Mouse (Mus musculus) hindbrain, embryonic 16.5 days (tissue): ENCODE measurements around the gene Rgs8. TPM values are rescaled to one million over a fixed set of nuclear protein-coding genes. Genes with fewer than 3 reads are reported as not detected.

Experiments used
- ATAC-seq: fragments of 200-750 bp; cut with Nextera tagmentation; 2 replicates; pipeline ENCODE4 v1.8.0; 2017; ENCODE audit warnings: moderate TSS enrichment, moderate library complexity
- H3K27ac ChIP-seq: fragments of 300-500 bp; sonication (generic); 2 replicates; pipeline ENCODE4 v1.5.1; 2014; ENCODE audit warnings: low read depth, mild to moderate bottlenecking, control low read depth, low read length, moderate library complexity
- H3K27me3 ChIP-seq: fragments of 300-500 bp; sonication (generic); replicated peaks from 2 replicates; pipeline ENCODE4 v1.6.1; 2014; ENCODE audit warnings: low read length; ENCODE audit not compliant: control insufficient read depth, insufficient read depth
- H3K36me3 ChIP-seq: fragments of 300-500 bp; sonication (generic); 2 replicates; pipeline ENCODE4 v1.6.1; 2014; ENCODE audit warnings: mild to moderate bottlenecking, low read length, moderate library complexity, mixed read lengths; ENCODE audit not compliant: control insufficient read depth, insufficient read depth
- H3K4me1 ChIP-seq: fragments of 300-500 bp; sonication (generic); 2 replicates; pipeline ENCODE4 v1.6.1; 2014; ENCODE audit warnings: low read depth, low read length; ENCODE audit not compliant: control insufficient read depth, insufficient read depth
- H3K4me2 ChIP-seq: fragments of 300-500 bp; sonication (generic); 2 replicates; pipeline ENCODE4 v1.6.1; 2014; ENCODE audit warnings: mild to moderate bottlenecking, low read length, control low read depth, moderate library complexity
- H3K4me3 ChIP-seq: fragments of 300-500 bp; sonication (generic); 2 replicates; pipeline ENCODE4 v1.5.1; 2014; ENCODE audit warnings: mild to moderate bottlenecking, low read length, control low read depth, moderate library complexity
- H3K9ac ChIP-seq: fragments of 300-500 bp; sonication (generic); 2 replicates; pipeline ENCODE4 v1.6.1; 2014; ENCODE audit warnings: low read depth, mild to moderate bottlenecking, control low read depth, low read length, moderate library complexity
- H3K9me3 ChIP-seq: fragments of 300-500 bp; sonication (generic); 2 replicates; pipeline ENCODE4 v1.6.1; 2014; ENCODE audit warnings: mild to moderate bottlenecking, low read length, moderate library complexity; ENCODE audit not compliant: control insufficient read depth
- WGBS: fragments of 180-500 bp; shearing (Covaris S2); extraction: QIAGEN DNeasy Blood & Tissue Kit; methylation state at CpG from one replicate; pipeline ENCODE4 v1.1.7; 2014; 5-methylcytosine and 5-hydroxymethylcytosine counted together
- polyA plus RNA-seq: library from polyadenylated mRNA; unstranded; fragments of >200 nt; fragmentation: Nextera tagmentation; extraction: Ambion mirVana; gene quantifications from 2 replicates; pipeline ENCODE4 v1.2.1, GENCODE M21; 2015

Gene Rgs8
- polyA plus RNA-seq, 1 experiment from 2014 or later = 18.8 TPM

- Histone ChIP-seq H3K9ac (no peak overlapping the region), H3K27ac (no peak overlapping the region), H3K27me3 (no peaks in the 10 kb centered on the region), H3K9me3 (no peaks in the 10 kb centered on the region), H3K36me3 (no peaks in the 10 kb centered on the region), H3K4me1 (peaks cover 50% of the 10 kb centered on the region), H3K4me3 (no peak overlapping the region), H3K4me2 (peak overlapping the region; percentile 26)
- WGBS = 32% methylated on average over 7 of the region's 7 CpGs
- ATAC-seq = no peak
Measured at GRCm38 (mm10) chr1:153669086-153669485, 16.3 kb downstream of the Rgs8 start.

- no peak overlapping the region for H3K27ac ChIP-seq
- H3K9ac ChIP-seq = no peak overlapping the region
Measured at GRCm38 (mm10) chr1:153669728-153670127, 16.9 kb downstream of the Rgs8 start.

GRCm38 (mm10) chr1:153671352-153671751 lies 18.5 kb downstream of the Rgs8 start:
- Histone ChIP-seq H3K9ac (no peak overlapping the region), H3K4me3 (no peak overlapping the region), H3K27ac (no peak overlapping the region), H3K9me3 (no peaks in the 10 kb centered on the region), H3K27me3 (no peaks in the 10 kb centered on the region), H3K36me3 (no peaks in the 10 kb centered on the region), H3K4me2 (no peak overlapping the region), H3K4me1 (peaks cover 29% of the 10 kb centered on the region)
- 85% methylated on average over 3 of the region's 3 CpGs for WGBS
- ATAC-seq = no peak

More at GRCm38 (mm10) chr1:153669728-153670127, 16.9 kb downstream of the Rgs8 start:
- Histone ChIP-seq H3K9me3 (no peaks in the 10 kb centered on the region), H3K4me1 (peaks cover 46% of the 10 kb centered on the region), H3K27me3 (no peaks in the 10 kb centered on the region), H3K4me2 (no peak overlapping the region; the same call in 1 of the 2 replicates), H3K36me3 (no peaks in the 10 kb centered on the region), H3K4me3 (no peak overlapping the region)
- WGBS = 46% methylated on average over 3 of the region's 3 CpGs
- no peak for ATAC-seq

- Histone ChIP-seq H3K4me3 (no peak overlapping the region), H3K4me2 (no peak overlapping the region), H3K36me3 (no peaks in the 10 kb centered on the region), H3K27ac (no peak overlapping the region), H3K9ac (no peak overlapping the region), H3K4me1 (peaks cover 17% of the 10 kb centered on the region), H3K27me3 (no peaks in the 10 kb centered on the region), H3K9me3 (no peaks in the 10 kb centered on the region)
- no peak for ATAC-seq
- 47% methylated on average over 9 of the region's 9 CpGs for WGBS
Measured at GRCm38 (mm10) chr1:153672698-153673097, 19.9 kb downstream of the Rgs8 start.

- no peak for ATAC-seq
- Histone ChIP-seq H3K9me3 (no peaks in the 10 kb centered on the region), H3K4me3 (no peak overlapping the region), H3K4me2 (no peak overlapping the region), H3K9ac (no peak overlapping the region), H3K27ac (no peak overlapping the region), H3K27me3 (no peaks in the 10 kb centered on the region), H3K36me3 (no peaks in the 10 kb centered on the region), H3K4me1 (peaks cover 15% of the 10 kb centered on the region)
- WGBS = 73% methylated on average over 12 of the region's 12 CpGs
Measured at GRCm38 (mm10) chr1:153673900-153674299, 21.1 kb downstream of the Rgs8 start.

GRCm38 (mm10) chr1:153675591-153675990 lies 22.8 kb downstream of the Rgs8 start:
- H3K4me3 ChIP-seq = no peak overlapping the region
- 77% methylated on average over 4 of the region's 4 CpGs for WGBS

GRCm38 (mm10) chr1:153677635-153678034 lies 24.8 kb downstream of the Rgs8 start:
- peaks cover 14% of the 10 kb centered on the region for H3K4me1 ChIP-seq
- no peak overlapping the region for H3K27ac ChIP-seq
- WGBS = 57% methylated on average over 6 of the region's 6 CpGs
- ATAC-seq = no peak
- H3K4me3 ChIP-seq = no peak overlapping the region
- no peaks in the 10 kb centered on the region for H3K9me3 ChIP-seq
- H3K4me2 ChIP-seq = no peak overlapping the region
- H3K36me3 ChIP-seq = no peaks in the 10 kb centered on the region
- H3K9ac ChIP-seq = no peak overlapping the region
- H3K27me3 ChIP-seq = no peaks in the 10 kb centered on the region

More at GRCm38 (mm10) chr1:153675591-153675990, 22.8 kb downstream of the Rgs8 start:
- peaks cover 14% of the 10 kb centered on the region for H3K4me1 ChIP-seq
- H3K27ac ChIP-seq = no peak overlapping the region
- no peak for ATAC-seq
- no peaks in the 10 kb centered on the region for H3K27me3 ChIP-seq
- H3K9me3 ChIP-seq = no peaks in the 10 kb centered on the region
- no peak overlapping the region for H3K4me2 ChIP-seq
- no peaks in the 10 kb centered on the region for H3K36me3 ChIP-seq
- H3K9ac ChIP-seq = no peak overlapping the region

- H3K9ac ChIP-seq = peak overlapping the region; percentile 35
- H3K4me3 ChIP-seq = no peak overlapping the region
- 38% methylated on average over 10 of the region's 10 CpGs for WGBS
- H3K27ac ChIP-seq = no peak overlapping the region; the same call in 1 of the 2 replicates
- H3K4me2 ChIP-seq = peak overlapping the region; percentile 19; the same call in 1 of the 2 replicates
- ATAC-seq = peak; percentile 71; the same call in 1 of the 2 replicates
- no peaks in the 10 kb centered on the region for H3K9me3 ChIP-seq
- H3K36me3 ChIP-seq = no peaks in the 10 kb centered on the region
- peaks cover 14% of the 10 kb centered on the region for H3K4me1 ChIP-seq
- no peaks in the 10 kb centered on the region for H3K27me3 ChIP-seq
Measured at GRCm38 (mm10) chr1:153679147-153679546, 26.3 kb downstream of the Rgs8 start.

GRCm38 (mm10) chr1:153679653-153680052 lies 26.8 kb downstream of the Rgs8 start:
- Histone ChIP-seq H3K4me2 (no peak overlapping the region), H3K36me3 (no peaks in the 10 kb centered on the region), H3K4me3 (no peak overlapping the region), H3K4me1 (peaks cover 14% of the 10 kb centered on the region), H3K27me3 (no peaks in the 10 kb centered on the region), H3K27ac (no peak overlapping the region), H3K9ac (peak overlapping the region; percentile 35), H3K9me3 (no peaks in the 10 kb centered on the region)
- ATAC-seq = 0 out of 2 replicates have a peak, but pooled peaks have one; percentile 31
- 63% methylated on average over 3 of the region's 3 CpGs for WGBS

GRCm38 (mm10) chr1:153680363-153680762 lies 27.5 kb downstream of the Rgs8 start:
- Histone ChIP-seq H3K4me3 (no peak overlapping the region), H3K36me3 (no peaks in the 10 kb centered on the region), H3K4me1 (peaks cover 14% of the 10 kb centered on the region), H3K9me3 (no peaks in the 10 kb centered on the region), H3K27ac (no peak overlapping the region), H3K4me2 (no peak overlapping the region), H3K9ac (no peak overlapping the region), H3K27me3 (no peaks in the 10 kb centered on the region)
- 63% methylated on average over 6 of the region's 6 CpGs for WGBS
- no peak for ATAC-seq
